Mouse (Mus musculus) cerebellum, adult 11-12 months (tissue): ENCODE results near the gene Zfp217.
"Not testable (repeated sequence)": the region's sequence is repeated elsewhere in the genome, so short reads cannot be mapped to it uniquely, and the experiment has no call there.

ENCODE experiments used
- DNase-seq: peaks from one replicate; pipeline ENCODE4 v3.0.0; 2022

Zfp217 gene

GRCm38 (mm10) chr2:170147661-170148153 lies at the start of gene Zfp217:
Gene Zfp217 (minus strand): TSS chr2:170148103.
- DNase-seq, result no peak

GRCm38 (mm10) chr2:170195542-170196089 lies 47.7 kb upstream of the Zfp217 start:
- DNase-seq, result no peak

GRCm38 (mm10) chr2:170194845-170195244 lies 46.9 kb upstream of the Zfp217 start:
- no peak for DNase-seq

GRCm38 (mm10) chr2:170193850-170194249 lies 45.9 kb upstream of the Zfp217 start:
- DNase-seq, result no peak

- DNase-seq, result no peak
These were observed 45.3 kb upstream of the Zfp217 start for GRCm38 (mm10) chr2:170193211-170193610.

GRCm38 (mm10) chr2:170192731-170193149 lies 44.8 kb upstream of the Zfp217 start:
- no peak for DNase-seq

- DNase-seq, result no peak
These were observed 40.8 kb upstream of the Zfp217 start for GRCm38 (mm10) chr2:170188721-170189120.

GRCm38 (mm10) chr2:170185137-170185837 lies 37.4 kb upstream of the Zfp217 start:
- no peak for DNase-seq

- DNase-seq, result no peak
These were observed 36.5 kb upstream of the Zfp217 start for GRCm38 (mm10) chr2:170184175-170184983.

GRCm38 (mm10) chr2:170183851-170184174 lies 35.9 kb upstream of the Zfp217 start:
- DNase-seq, result no peak

GRCm38 (mm10) chr2:170181862-170182261 lies 34.0 kb upstream of the Zfp217 start:
- no peak for DNase-seq

- DNase-seq, result not testable (repeated sequence)
These were observed 32.9 kb upstream of the Zfp217 start for GRCm38 (mm10) chr2:170180769-170181168.

- DNase-seq, result no peak
These were observed 31.4 kb upstream of the Zfp217 start for GRCm38 (mm10) chr2:170179317-170179716.

- no peak for DNase-seq
These were observed 29.4 kb upstream of the Zfp217 start for GRCm38 (mm10) chr2:170177323-170177722.

- no peak for DNase-seq
These were observed 28.5 kb upstream of the Zfp217 start for GRCm38 (mm10) chr2:170176284-170176926.

- DNase-seq, result no peak
These were observed 27.8 kb upstream of the Zfp217 start for GRCm38 (mm10) chr2:170175661-170176150.

GRCm38 (mm10) chr2:170175190-170175589 lies 27.3 kb upstream of the Zfp217 start:
- no peak for DNase-seq

GRCm38 (mm10) chr2:170169062-170169461 lies 21.2 kb upstream of the Zfp217 start:
- no peak for DNase-seq

GRCm38 (mm10) chr2:170165649-170166048 lies 17.7 kb upstream of the Zfp217 start:
- no peak for DNase-seq

- DNase-seq, result no peak
These were observed 16.0 kb upstream of the Zfp217 start for GRCm38 (mm10) chr2:170163671-170164462.

- no peak for DNase-seq
These were observed 12.1 kb upstream of the Zfp217 start for GRCm38 (mm10) chr2:170159795-170160568.
